Mouse (Mus musculus) stomach, embryonic 16.5 days (tissue): Measurements from ENCODE around the gene Il5ra. TPM values are rescaled to one million over a fixed set of nuclear protein-coding genes. Genes with fewer than 3 reads are reported as not detected.

ENCODE experiments used
- ATAC-seq: fragments of 200-750 bp; cut with Nextera tagmentation; 2 replicates; pipeline ENCODE4 v1.8.0; 2017; ENCODE audit warnings: moderate number of reproducible peaks, moderate TSS enrichment; ENCODE audit not compliant: insufficient read depth, low FRiP score
- H3K27ac ChIP-seq: fragments of 300-500 bp; sonication (generic); 2 replicates; pipeline ENCODE4 v1.5.1; 2014; ENCODE audit warnings: low read length
- H3K27me3 ChIP-seq: fragments of 300-500 bp; sonication (generic); 2 replicates; pipeline ENCODE4 v1.6.1; 2014; ENCODE audit warnings: low read length, control low read depth, mixed read lengths; ENCODE audit not compliant: control insufficient read depth, insufficient read depth
- H3K36me3 ChIP-seq: fragments of 300-500 bp; sonication (generic); 2 replicates; pipeline ENCODE4 v1.6.1; 2014; ENCODE audit warnings: low read length; ENCODE audit not compliant: control insufficient read depth, insufficient read depth
- H3K4me1 ChIP-seq: fragments of 300-500 bp; sonication (generic); 2 replicates; pipeline ENCODE4 v1.6.1; 2014; ENCODE audit warnings: low read length, control low read depth, mixed read lengths; ENCODE audit not compliant: control insufficient read depth, insufficient read depth
- H3K4me2 ChIP-seq: fragments of 300-500 bp; sonication (generic); 2 replicates; pipeline ENCODE4 v1.6.1; 2014; ENCODE audit warnings: low read depth, low read length, mixed read lengths
- H3K4me3 ChIP-seq: fragments of 300-500 bp; sonication (generic); replicated peaks from 2 replicates; pipeline ENCODE4 v1.5.1; 2014; ENCODE audit warnings: mild to moderate bottlenecking, low read length
- H3K9ac ChIP-seq: fragments of 300-500 bp; sonication (generic); 2 replicates; pipeline ENCODE4 v1.6.1; 2014; ENCODE audit warnings: low read length
- H3K9me3 ChIP-seq: fragments of 300-500 bp; sonication (generic); replicated peaks from 2 replicates; pipeline ENCODE4 v1.6.1; 2016; ENCODE audit warnings: low read length, control low read depth; ENCODE audit not compliant: control insufficient read depth
- WGBS: fragments of 180-500 bp; shearing (Covaris S2); extraction: QIAGEN DNeasy Blood & Tissue Kit; methylation state at CpG from one replicate; pipeline ENCODE4 v1.1.7; 2014; 5-methylcytosine and 5-hydroxymethylcytosine counted together
- polyA plus RNA-seq: library from polyadenylated mRNA; unstranded; fragments of >200 nt; fragmentation: Nextera tagmentation; extraction: Ambion mirVana; gene quantifications from 2 replicates; pipeline ENCODE4 v1.2.1, GENCODE M21; 2015

Il5ra gene
- polyA plus RNA-seq, 1 experiment from 2014 or later: 0.13 TPM

- Histone ChIP-seq H3K27ac (peak within 1 kb of the TSS; percentile 9; the same call in 1 of the 2 replicates), H3K9ac (peak within 1 kb of the TSS; percentile 74), H3K4me3 (peak within 1 kb of the TSS; percentile 71), H3K9me3 (no peaks in the 10 kb centered on the region), H3K4me2 (peak within 1 kb of the TSS; percentile 91), H3K4me1 (peaks cover 8% of the 10 kb centered on the region; the same call in 1 of the 2 replicates), H3K27me3 (no peaks in the 10 kb centered on the region), H3K36me3 (peaks cover 3% of the 10 kb centered on the region; the same call in 1 of the 2 replicates)
- peak; percentile 100 for ATAC-seq
- WGBS: 8% methylated on average over 35 of the region's 35 CpGs
Observed at GRCm38 (mm10) chr6:106768640-106769289, 19.9 kb upstream of the Il5ra start, which contains the start of gene Trnt1. Gene Trnt1 (plus strand): TSS chr6:106769120.

GRCm38 (mm10) chr6:106766774-106767173 is 17.9 kb upstream of the Il5ra start:
- Histone ChIP-seq H3K36me3 (no peaks in the 10 kb centered on the region), H3K27ac (no peak overlapping the region), H3K4me3 (no peak overlapping the region), H3K9me3 (no peaks in the 10 kb centered on the region), H3K9ac (no peak overlapping the region), H3K27me3 (no peaks in the 10 kb centered on the region), H3K4me1 (peaks cover 8% of the 10 kb centered on the region; the same call in 1 of the 2 replicates), H3K4me2 (no peak overlapping the region)
- 74% methylated on average over 4 of the region's 4 CpGs for WGBS
- no peak for ATAC-seq

DNA sequence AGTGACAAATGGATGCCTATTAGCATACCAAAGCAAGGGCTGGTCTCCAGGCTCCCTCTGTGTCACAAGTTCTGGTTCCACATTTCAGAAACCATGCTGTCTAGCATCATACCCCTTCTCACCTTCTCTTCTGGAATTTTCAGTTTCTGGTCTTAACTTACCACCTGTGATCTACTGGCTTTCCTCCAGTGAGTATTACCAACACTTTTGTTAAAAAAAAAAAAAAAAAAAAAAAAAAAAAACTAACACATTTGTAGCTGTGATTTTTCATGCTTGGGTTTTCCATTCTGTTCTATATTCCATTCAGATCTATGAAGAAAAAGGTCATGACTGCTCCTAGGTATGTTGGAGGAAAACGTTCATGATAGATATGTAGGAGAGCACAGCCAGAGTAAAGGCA is 17.1 kb upstream of the Il5ra start:
- Histone ChIP-seq H3K36me3 (no peaks in the 10 kb centered on the region), H3K4me3 (no peak overlapping the region), H3K4me1 (peaks cover 8% of the 10 kb centered on the region; the same call in 1 of the 2 replicates), H3K27me3 (no peaks in the 10 kb centered on the region), H3K9ac (no peak overlapping the region), H3K9me3 (no peaks in the 10 kb centered on the region), H3K27ac (no peak overlapping the region), H3K4me2 (no peak overlapping the region)
- ATAC-seq: no peak
- 73% methylated on average over 1 of the region's 1 CpGs for WGBS

DNA sequence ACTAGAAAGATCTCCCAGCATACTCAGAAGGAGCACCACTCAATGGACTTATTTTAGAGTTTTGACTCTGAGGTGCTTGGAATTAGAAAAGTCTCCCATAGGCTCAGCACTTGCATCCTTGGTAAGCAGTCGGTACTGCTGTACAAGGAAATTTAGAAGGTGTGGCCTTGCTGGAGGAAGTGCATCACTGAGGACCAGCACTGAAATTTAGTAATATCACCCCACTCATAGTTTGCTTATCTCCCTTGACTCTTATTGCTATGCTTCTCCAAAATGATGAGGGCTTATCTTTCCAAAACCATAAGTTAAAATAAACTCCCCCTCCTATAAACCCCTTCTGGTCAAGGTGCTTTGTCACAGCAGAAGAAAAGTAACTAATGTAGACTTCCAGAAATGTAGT is 12.6 kb upstream of the Il5ra start:
- no peak overlapping the region for H3K4me2 ChIP-seq
- no peaks in the 10 kb centered on the region for H3K36me3 ChIP-seq
- no peak overlapping the region for H3K27ac ChIP-seq
- ATAC-seq: no peak
- no peaks in the 10 kb centered on the region for H3K4me1 ChIP-seq
- H3K27me3 ChIP-seq: no peaks in the 10 kb centered on the region
- H3K9ac ChIP-seq: no peak overlapping the region
- H3K4me3 ChIP-seq: no peak overlapping the region
- H3K9me3 ChIP-seq: no peaks in the 10 kb centered on the region
- WGBS: 82% methylated on average over 1 of the region's 1 CpGs

DNA sequence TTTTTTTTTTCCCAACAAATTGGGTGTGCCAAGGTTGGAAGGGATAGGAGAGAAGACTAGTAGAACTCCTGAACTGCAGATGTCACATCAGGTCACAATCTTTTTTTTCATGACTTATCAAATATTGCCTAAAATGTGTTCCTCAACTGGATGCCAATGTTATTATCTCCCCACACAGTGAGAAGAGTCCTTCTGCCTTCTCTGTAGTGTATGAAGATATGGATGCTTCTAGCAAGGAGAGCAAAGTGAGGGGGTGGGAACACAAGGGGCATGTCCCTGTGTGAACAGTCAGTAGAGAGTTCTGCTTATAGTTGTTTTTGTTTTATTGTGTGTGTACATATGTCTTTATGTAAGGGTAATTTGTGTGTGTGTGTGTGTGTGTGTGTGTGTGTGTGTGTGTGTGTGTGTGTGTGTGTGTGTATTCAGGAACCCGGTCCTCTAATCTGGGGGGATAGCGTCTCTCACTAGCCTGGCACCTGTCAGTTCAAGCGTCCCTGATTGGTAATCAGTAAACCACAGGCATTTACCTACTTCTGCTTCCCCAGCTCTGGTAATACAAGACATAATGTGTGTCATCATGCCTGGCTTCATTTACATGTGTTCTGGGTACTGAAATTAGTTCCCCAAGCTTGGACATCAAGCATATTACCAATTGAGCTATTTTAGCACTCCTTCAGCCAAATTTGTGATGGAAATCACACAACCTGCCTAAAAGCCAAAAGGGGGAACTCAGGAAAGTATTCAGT is 11.8 kb upstream of the Il5ra start:
- 81% methylated on average over 3 of the region's 3 CpGs for WGBS
- no peak overlapping the region for H3K4me2 ChIP-seq
- no peaks in the 10 kb centered on the region for H3K9me3 ChIP-seq
- H3K4me1 ChIP-seq: no peaks in the 10 kb centered on the region
- H3K4me3 ChIP-seq: no peak overlapping the region
- H3K27me3 ChIP-seq: no peaks in the 10 kb centered on the region
- no peak for ATAC-seq
- no peak overlapping the region for H3K9ac ChIP-seq
- H3K36me3 ChIP-seq: no peaks in the 10 kb centered on the region
- H3K27ac ChIP-seq: no peak overlapping the region

DNA sequence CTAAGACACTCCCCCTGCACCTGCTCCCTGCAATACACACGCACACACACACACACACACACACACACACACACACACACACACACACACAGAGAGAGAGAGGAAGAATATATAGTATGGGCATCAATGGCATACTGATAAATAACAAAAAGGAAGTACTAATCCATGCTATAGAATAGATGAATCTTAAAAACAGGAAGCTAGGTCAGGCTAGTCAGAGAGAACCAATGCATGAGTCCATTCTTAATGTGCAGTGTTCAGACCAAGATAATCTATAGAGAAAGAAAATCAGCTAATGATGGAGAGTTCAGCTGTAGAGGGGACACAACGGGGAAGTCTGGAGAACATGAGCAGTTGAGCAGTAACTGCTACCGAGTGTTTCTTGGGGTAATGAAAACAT is 9.5 kb upstream of the Il5ra start:
- H3K4me2 ChIP-seq: no peak overlapping the region
- H3K9ac ChIP-seq: no peak overlapping the region
- no peaks in the 10 kb centered on the region for H3K27me3 ChIP-seq
- WGBS: 82% methylated on average over 3 of the region's 3 CpGs
- H3K36me3 ChIP-seq: no peaks in the 10 kb centered on the region
- no peaks in the 10 kb centered on the region for H3K4me1 ChIP-seq
- H3K4me3 ChIP-seq: no peak overlapping the region
- H3K9me3 ChIP-seq: no peaks in the 10 kb centered on the region
- no peak overlapping the region for H3K27ac ChIP-seq
- ATAC-seq: no peak

DNA sequence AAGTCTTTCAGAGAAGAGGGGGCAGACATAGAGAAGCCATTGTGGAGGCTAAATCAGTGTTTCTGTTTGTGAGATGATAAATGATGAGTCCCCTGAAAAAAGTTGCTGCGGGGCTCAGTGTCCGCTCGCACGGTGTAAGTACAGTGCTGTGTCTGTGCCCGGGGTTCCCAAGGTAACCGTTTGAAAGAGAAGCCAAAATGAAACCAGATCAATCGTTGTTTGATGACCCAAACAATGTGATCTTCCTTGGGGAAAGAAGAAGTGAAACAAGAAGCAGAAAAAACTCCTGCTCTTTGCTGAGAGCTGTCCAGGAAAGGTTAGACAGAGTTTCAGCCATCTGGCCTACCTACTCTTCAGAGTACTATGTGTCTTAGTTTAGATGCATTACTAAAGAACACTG is 1.5 kb upstream of the Il5ra start:
- no peak for ATAC-seq
- Histone ChIP-seq H3K27me3 (no peaks in the 10 kb centered on the region), H3K4me1 (no peaks in the 10 kb centered on the region), H3K9ac (no peak overlapping the region), H3K36me3 (no peaks in the 10 kb centered on the region), H3K9me3 (no peaks in the 10 kb centered on the region), H3K27ac (no peak overlapping the region), H3K4me2 (no peak overlapping the region), H3K4me3 (no peak overlapping the region)
- 70% methylated on average over 7 of the region's 7 CpGs for WGBS

- ATAC-seq: no peak
- WGBS: 66% methylated on average over 3 of the region's 3 CpGs
- no peak overlapping the region for H3K4me3 ChIP-seq
- H3K27me3 ChIP-seq: no peaks in the 10 kb centered on the region
- no peak overlapping the region for H3K9ac ChIP-seq
- no peaks in the 10 kb centered on the region for H3K36me3 ChIP-seq
- no peaks in the 10 kb centered on the region for H3K4me1 ChIP-seq
- H3K4me2 ChIP-seq: no peak overlapping the region
- no peak overlapping the region for H3K27ac ChIP-seq
- no peaks in the 10 kb centered on the region for H3K9me3 ChIP-seq
Observed at GRCm38 (mm10) chr6:106747804-106748203, 1.0 kb downstream of the Il5ra start.

GRCm38 (mm10) chr6:106747251-106747650 is 1.6 kb downstream of the Il5ra start:
- 93% methylated on average over 5 of the region's 5 CpGs for WGBS
- no peak for ATAC-seq

More at GRCm38 (mm10) chr6:106747251-106747650, 1.6 kb downstream of the Il5ra start:
- Histone ChIP-seq H3K27ac (no peak overlapping the region), H3K27me3 (no peaks in the 10 kb centered on the region), H3K4me1 (no peaks in the 10 kb centered on the region), H3K4me3 (no peak overlapping the region), H3K36me3 (no peaks in the 10 kb centered on the region), H3K9ac (no peak overlapping the region), H3K9me3 (no peaks in the 10 kb centered on the region), H3K4me2 (no peak overlapping the region)
